Mouse (Mus musculus) spleen, postnatal 36 days (tissue): ENCODE data around the gene Syt2.

ENCODE experiments used
- DNase-seq, 2 experiments: peaks; one replicate each; pipeline ENCODE4 v3.0.0; 2022; ENCODE audit warnings: low spot score in 2 of 2, mixed read lengths in 1 of 2

Syt2 gene

GRCm38 (mm10) chr1:134704396-134705306 is 58.2 kb downstream of the Syt2 start:
- DNase-seq: no peak

GRCm38 (mm10) chr1:134706549-134706948 is 60.1 kb downstream of the Syt2 start:
- DNase-seq: no peak

GRCm38 (mm10) chr1:134707516-134707915 is 61.0 kb downstream of the Syt2 start:
- no peak for DNase-seq

DNA sequence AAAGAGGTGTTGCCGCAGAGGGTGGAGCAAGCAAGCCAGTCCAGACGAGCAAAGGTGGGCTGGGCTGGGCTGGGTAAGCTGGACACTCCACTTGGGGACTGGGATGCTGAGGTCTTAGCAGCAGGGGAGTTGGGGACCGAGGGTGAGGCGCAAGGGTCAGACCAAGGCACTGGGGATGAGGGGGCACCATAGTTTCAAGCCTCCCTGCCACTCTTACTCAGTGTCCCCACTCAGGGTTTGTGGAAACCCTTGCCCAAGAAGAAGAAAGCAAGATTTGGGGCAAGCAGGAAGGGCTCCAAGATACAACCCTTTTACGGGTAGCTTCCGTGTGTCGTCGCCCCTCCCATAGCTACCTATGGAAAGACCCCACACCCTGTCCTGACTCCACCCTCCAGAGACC is 61.8 kb downstream of the Syt2 start:
- no peak for DNase-seq

GRCm38 (mm10) chr1:134708801-134709385 is 62.4 kb downstream of the Syt2 start:
- peak; percentile 35 for DNase-seq

GRCm38 (mm10) chr1:134709411-134710306 is 63.2 kb downstream of the Syt2 start:
- DNase-seq: no peak

DNA sequence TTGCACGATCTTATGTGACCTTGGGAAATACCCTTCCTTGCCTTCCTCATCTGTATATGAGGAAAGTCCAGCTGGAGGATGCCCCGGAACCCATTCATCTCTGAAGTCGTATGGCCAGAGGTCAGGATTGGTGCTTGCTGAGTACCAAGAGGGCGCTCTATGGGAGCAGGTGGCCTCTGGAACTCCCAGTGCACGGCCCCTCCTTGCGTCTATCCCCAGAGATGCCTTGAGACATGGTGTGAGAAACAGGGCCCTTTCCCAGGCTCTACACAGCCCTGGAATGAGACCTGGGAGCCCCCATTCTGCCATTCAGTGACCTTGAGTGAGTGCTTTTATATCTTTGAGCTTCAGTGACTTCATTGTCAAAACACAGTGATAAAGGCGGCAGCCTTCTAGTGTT is 64.6 kb downstream of the Syt2 start:
- DNase-seq: no peak

DNA sequence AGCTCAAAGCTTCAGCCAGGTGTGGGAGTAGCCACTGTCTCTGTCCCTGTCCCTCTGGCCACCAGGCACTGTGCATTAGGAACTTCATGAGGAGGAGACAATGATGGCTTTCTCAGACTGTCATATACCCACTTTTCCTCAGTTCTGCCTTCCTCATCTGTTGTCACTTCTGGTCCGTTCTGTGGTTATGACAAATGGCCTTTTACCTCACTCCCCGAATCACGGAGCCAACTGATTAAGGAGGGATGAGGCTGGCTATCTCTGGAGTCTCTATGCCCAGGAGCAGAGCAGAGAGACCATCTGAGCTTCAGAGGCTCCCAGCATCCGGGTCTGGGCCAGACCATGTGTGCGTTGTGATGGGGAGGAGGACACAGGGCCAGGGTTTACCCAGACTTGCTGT is 65.2 kb downstream of the Syt2 start:
- no peak for DNase-seq

DNA sequence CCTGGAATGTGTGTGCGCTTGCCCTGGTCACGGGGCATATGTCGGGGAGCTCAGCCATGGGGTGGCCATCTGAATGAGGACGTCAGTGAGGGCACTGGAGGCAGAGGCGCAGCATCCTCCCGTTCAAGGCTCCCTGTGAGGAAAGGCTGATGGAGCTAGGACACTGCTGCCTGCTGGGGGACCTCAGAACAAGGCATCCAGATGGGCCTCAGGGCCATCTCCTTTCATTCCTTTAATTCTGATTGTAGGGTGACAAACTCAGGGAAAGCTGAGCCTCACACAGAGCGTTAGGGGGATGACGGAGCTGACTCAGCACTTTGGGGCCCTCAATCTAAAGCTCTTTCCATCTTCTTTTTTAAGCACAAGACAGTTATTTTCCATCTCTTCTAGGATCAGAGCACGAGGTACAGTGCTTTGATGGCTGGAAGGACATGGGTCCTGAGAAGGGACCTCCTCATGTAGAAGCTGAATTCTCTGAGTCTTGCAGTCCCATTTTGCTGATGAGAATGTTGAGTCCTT is 66.4 kb downstream of the Syt2 start:
- DNase-seq: no peak

DNA sequence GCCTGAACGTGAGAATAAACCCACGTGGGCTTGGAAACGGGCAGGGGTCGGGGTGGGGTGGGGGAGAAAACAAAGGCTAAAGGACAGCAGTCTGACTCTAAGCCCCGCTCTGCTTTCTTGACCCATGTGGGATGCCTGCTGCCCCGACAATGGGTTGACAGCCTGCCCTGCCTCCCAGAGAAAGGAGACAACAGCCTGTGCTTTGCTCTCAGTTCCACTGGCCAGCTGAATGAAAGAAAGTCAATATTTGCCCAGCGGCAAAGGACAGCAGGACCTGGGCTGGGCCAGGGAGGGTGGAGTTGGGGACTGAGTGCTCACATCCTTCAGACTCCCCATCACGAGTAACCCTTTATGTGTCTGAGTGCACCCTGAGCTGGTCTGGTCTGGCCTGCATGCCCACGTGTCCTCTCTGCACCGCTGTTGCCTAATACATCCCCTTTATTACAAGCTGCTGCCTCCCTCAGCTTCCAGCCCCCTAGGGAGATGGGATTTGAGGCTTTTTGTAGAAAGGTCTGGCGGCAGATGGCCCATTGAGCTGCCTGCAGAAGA is 67.0 kb downstream of the Syt2 start:
- DNase-seq: no peak

- DNase-seq: no peak
These were observed 67.7 kb downstream of the Syt2 start for GRCm38 (mm10) chr1:134714166-134714565.

- no peak for DNase-seq
These were observed 68.6 kb downstream of the Syt2 start for GRCm38 (mm10) chr1:134715092-134715491.

- DNase-seq: peak; percentile 36 to 54
These were observed 73.3 kb downstream of the Syt2 start for GRCm38 (mm10) chr1:134719718-134720304.

DNA sequence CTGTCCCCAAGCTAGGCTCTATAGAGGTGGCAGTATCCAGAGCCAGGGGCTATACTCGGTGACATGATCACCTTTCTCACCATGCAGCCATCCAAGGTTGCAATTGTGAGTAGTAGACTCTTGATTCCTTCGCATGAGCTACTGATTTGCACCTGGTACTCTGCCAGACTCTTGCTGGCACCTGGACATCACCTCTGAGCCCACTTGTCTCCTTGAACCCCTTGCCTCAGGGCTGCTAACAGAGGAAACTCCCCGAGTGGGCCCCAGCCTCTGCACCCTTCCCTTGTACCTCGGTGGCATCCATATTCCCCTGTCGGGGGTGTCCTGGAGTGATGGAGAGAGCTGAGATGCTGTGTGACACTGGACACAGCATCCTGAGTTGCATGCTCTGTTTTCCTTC is 75.0 kb downstream of the Syt2 start:
- no peak for DNase-seq

DNA sequence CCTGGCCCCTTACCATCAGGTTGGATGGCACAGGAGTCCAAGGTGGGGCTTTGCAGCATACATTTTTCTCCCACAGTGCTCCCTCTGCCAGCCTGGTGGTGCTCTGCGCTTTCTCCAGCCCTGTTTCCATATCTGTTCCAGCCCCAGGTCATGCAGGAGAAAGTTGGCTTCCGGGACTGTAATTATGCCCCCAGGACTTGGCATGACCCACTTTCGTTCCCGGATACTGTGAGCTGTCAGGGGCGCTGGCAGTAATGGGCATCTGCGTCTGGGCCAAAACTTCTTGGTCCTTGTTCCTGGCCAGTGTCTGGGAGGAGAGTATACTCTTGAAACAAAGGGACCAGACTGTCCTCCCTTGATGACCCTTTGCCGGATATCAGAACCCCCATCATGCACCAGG is 76.4 kb downstream of the Syt2 start:
- DNase-seq: no peak

DNA sequence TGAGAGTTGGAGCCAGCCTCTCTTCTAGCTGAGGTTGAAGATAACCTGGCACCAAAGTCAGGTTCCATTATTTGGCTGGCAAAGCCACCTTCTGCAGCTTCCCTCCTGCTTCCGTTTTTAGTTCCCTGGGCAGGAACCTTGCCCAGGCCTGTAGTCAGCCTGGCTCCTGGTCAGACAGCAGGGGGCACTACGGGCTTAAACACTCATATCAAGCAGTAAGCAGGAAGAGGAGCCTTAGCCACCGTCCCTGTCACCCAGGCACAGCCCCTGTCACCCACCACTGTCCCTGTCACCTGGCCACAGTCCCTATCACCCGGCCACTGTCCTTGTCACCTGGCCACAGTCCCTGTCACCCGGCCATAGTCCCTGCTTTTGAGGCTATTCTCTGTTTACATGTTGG is 78.8 kb downstream of the Syt2 start:
- DNase-seq: peak in 1 of 2 experiments; percentile 29

DNA sequence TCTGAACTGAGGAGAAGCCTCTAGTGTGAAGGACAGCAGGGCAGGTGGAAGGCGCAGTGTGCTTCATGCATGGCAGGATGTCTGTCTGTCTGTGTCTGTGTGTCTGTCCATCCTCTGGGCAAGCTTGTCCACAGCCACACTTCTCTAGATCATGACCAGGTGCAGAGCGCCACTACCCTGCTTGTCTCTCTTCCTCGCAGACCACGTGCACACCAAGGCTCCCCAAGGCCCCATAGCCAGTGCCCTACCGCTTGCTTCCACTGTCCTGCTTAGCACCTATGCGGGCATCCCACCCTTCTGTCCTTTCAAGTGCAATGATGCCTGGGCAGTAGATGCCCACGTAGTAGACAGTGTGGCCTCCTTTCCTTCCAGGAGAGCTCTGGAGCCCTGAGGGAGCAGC is 80.0 kb downstream of the Syt2 start:
- DNase-seq: no peak

DNA sequence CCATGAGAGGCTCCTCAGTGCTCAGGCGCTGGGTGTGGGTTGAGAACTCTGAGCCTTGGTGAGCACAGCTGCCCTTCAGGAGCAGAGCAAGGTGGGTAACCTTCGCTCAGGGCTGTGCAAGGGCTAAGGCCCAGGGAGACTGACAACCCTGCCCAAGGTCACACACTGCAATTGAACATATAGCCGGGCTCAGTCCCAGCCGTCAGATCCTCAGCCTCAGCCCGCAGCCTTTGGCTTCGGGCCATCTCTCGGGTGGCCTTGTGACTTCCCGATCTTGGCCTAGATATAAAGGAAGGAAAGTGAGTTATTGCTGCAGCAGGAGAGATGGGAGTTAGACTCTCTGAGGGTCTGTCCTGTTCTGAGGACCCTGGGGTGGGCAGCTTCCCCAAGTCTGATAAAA is 80.8 kb downstream of the Syt2 start:
- no peak for DNase-seq

GRCm38 (mm10) chr1:134733659-134734058 is 87.2 kb downstream of the Syt2 start:
- DNase-seq: no peak

DNA sequence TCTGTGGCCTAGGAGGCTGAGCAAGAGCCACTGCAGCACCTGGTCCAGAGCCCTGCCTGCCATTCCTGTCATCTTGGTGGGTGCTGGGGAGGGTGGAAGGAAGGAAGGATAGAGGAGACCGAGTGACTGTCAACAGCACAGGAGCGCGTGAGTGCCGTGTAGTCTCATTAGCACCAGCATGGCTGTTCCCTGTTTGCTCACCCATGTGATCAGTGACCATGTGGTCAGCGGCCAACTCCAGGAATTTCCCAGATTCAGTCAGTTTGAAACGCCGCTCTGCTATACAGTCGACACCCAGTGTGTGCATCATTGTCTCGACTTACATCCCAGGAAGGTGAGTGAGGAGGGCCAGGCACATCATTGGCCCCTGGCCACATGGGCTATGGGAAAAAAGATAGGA is 91.0 kb downstream of the Syt2 start:
- DNase-seq: no peak

GRCm38 (mm10) chr1:134741433-134741832 is 95.0 kb downstream of the Syt2 start:
- DNase-seq: peak in 1 of 2 experiments; percentile 23
